Mouse (Mus musculus) E14TG2a.4 (cell line): ENCODE results near the gene Nxpe5.

ENCODE experiments used
- H3K27me3 ChIP-seq: 2 replicates; pipeline ENCODE4 v1.6.1; 2014; ENCODE audit warnings: low read length, control low read depth; ENCODE audit not compliant: insufficient read depth
- H3K36me3 ChIP-seq: 2 replicates; pipeline ENCODE4 v1.6.1; 2014; ENCODE audit warnings: low read length, control low read depth; ENCODE audit not compliant: insufficient read depth
- H3K4me1 ChIP-seq: replicated peaks from 2 replicates; pipeline ENCODE4 v1.6.1; 2014; ENCODE audit warnings: low read depth, low read length, control low read depth
- H3K4me3 ChIP-seq: replicated peaks from 2 replicates; pipeline ENCODE4 v1.5.1; 2014; ENCODE audit warnings: mild to moderate bottlenecking, low read length
- H3K9me3 ChIP-seq: 2 replicates; pipeline ENCODE4 v1.6.1; 2014; ENCODE audit warnings: low read length, control low read depth
- CTCF ChIP-seq: conservative IDR thresholded peaks from 2 replicates; pipeline ENCODE4 v1.5.1; 2014; ENCODE audit warnings: low read length
- NANOG ChIP-seq: IDR thresholded peaks from 2 replicates; pipeline ENCODE4 v1.6.1; 2014; ENCODE audit warnings: borderline replicate concordance, low read length, mixed read lengths
- POU5F1 ChIP-seq: IDR thresholded peaks from 2 replicates; pipeline ENCODE4 v1.6.1; 2014; ENCODE audit warnings: low read length, borderline replicate concordance

Gene Nxpe5

DNA sequence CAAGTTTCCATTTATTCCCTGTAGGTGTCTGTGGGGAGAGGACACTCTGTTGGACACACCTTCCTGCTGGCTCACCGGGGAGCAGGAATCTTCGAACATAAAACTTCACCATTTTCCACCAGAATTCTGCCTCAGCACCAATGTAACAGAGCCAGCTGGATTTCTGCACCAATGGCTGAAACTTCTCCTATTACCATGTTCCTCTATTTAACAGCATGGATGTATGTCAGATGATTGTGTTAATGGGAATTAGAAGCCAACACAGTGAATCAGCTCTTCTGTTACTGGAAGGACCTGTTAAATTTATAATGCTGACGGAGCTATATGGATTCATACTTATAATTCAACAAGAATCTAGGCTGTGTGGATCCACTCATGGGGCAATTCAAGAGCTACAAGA is 3.8 kb downstream of the Nxpe5 start:
- no peaks in the 10 kb centered on the region for H3K4me1 ChIP-seq
- no peaks in the 10 kb centered on the region for H3K27me3 ChIP-seq
- TF ChIP-seq POU5F1 (no peak), NANOG (no peak), CTCF (no peak)
- H3K36me3 ChIP-seq: no peaks in the 10 kb centered on the region
- no peak overlapping the region for H3K4me3 ChIP-seq
- H3K9me3 ChIP-seq: no peaks in the 10 kb centered on the region

DNA sequence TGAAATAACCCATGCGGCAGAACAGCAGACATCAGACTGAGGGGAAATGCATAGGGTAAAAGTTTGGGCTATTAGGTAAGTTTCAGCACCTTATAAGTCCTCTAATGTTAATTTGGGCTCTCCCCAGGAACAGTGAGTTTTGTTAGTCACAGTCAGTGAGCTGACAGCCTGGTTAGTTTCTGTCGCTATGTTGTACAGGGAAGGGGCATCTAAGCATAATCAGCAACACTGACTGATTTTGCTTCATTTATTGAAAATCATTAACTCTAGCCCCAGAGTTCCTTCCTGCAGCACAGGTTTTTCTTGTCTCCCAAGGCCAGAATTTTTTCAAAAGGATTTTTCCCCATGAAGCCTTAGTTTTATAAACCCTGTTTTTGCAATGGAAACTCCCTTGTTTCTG is 8.1 kb downstream of the Nxpe5 start:
- H3K36me3 ChIP-seq: no peaks in the 10 kb centered on the region
- H3K4me3 ChIP-seq: no peak overlapping the region
- H3K4me1 ChIP-seq: no peaks in the 10 kb centered on the region
- no peaks in the 10 kb centered on the region for H3K27me3 ChIP-seq
- no peaks in the 10 kb centered on the region for H3K9me3 ChIP-seq
- no peak for TF ChIP-seq NANOG
- TF ChIP-seq CTCF: no peak
- no peak for TF ChIP-seq POU5F1

DNA sequence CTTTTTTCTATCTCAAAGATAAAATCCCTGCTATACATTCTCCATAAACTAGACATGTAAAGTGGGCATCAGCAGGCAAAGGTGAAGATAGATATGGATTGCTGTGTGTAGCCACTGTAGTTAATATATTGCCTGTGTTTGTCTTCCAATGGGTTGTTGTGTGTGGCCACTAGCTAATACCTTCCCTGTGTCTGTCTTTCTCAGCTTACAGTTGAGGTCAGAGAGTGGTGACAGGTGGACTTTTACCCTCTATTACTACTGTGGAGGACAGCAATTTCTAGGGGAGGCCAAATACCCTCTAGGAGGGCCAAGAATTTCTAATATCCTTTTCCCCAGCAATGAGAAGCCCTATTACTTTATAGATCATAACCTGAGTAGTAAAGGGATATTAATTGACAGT is 8.5 kb downstream of the Nxpe5 start:
- TF ChIP-seq CTCF: no peak
- TF ChIP-seq POU5F1: no peak
- TF ChIP-seq NANOG: no peak
- Histone ChIP-seq H3K9me3 (no peaks in the 10 kb centered on the region), H3K4me3 (no peak overlapping the region), H3K4me1 (no peaks in the 10 kb centered on the region), H3K36me3 (no peaks in the 10 kb centered on the region), H3K27me3 (no peaks in the 10 kb centered on the region)

DNA sequence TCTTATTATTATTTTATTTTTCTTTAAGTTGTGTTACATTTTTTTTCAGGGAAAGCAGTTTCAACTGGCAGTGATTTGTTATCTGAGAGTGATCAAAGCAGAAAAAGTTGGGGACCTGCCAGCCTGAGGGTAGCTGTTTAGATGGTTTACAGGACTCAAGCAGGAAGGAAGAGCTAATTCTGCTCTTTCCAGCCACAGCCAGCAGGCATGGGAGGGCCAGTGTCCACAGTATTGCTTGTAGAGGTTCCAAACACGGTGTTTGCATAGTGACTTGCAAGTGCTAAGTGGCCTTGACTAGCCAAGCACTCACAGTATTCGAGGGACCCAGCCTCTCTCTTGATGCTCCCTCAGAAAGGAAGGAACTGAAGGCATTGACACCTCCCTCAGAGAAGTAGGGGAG is 15.8 kb downstream of the Nxpe5 start:
- H3K27me3 ChIP-seq: peaks cover 2% of the 10 kb centered on the region; the same call in 1 of the 2 replicates
- no peaks in the 10 kb centered on the region for H3K9me3 ChIP-seq
- H3K4me3 ChIP-seq: no peak overlapping the region
- TF ChIP-seq CTCF: no peak
- no peak for TF ChIP-seq POU5F1
- no peak for TF ChIP-seq NANOG
- H3K36me3 ChIP-seq: no peaks in the 10 kb centered on the region
- H3K4me1 ChIP-seq: no peaks in the 10 kb centered on the region

DNA sequence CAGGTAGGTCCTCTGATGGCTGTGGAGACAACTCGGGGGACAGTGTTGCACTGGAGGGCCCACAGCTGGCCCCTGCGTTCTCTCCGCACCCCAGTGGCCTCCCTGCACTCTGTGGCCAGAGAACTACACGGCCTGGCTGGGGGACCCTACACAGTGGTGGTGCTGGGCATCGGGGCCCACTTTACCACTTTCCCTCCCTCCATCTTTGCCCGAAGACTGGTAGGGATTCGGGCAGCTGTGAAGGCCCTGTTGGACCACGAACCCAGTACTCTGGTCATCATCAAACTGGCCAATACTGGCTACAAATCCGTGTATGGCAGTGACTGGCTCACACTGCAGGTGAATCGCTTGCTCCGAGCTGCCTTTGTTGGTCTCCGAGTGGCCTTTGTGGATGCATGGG is 25.4 kb downstream of the Nxpe5 start:
- H3K36me3 ChIP-seq: no peaks in the 10 kb centered on the region
- H3K4me1 ChIP-seq: peaks cover 13% of the 10 kb centered on the region
- 0 out of 2 replicates have a peak, but pooled peaks cover 6% of the 10 kb centered on the region for H3K9me3 ChIP-seq
- H3K4me3 ChIP-seq: no peak overlapping the region
- no peaks in the 10 kb centered on the region for H3K27me3 ChIP-seq
- TF ChIP-seq NANOG (no peak), CTCF (no peak), POU5F1 (no peak)

DNA sequence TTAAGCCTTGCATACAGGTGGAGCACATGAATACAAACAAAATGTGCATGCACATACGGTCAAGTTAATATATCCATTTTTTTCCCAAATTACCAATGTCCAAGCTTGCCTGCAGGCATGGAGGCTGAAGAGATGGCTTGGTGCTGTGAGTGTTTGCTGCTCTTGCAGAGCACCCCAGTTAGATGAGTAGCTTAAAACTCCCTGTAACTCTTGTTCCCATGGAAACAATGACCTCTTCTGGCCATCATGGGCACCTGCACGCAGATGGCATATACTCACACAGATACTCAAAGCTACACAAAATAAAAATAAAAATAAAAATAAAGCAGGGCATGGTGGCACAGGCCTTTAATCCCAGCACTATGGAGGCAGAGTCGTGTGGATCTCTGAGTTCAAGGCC is 27.4 kb downstream of the Nxpe5 start:
- peaks cover 11% of the 10 kb centered on the region for H3K36me3 ChIP-seq
- 0 out of 2 replicates have a peak, but pooled peaks cover 6% of the 10 kb centered on the region for H3K9me3 ChIP-seq
- no peak overlapping the region for H3K4me3 ChIP-seq
- H3K4me1 ChIP-seq: peaks cover 28% of the 10 kb centered on the region
- TF ChIP-seq CTCF (peak; percentile 31), NANOG (no peak), POU5F1 (no peak)
- no peaks in the 10 kb centered on the region for H3K27me3 ChIP-seq

DNA sequence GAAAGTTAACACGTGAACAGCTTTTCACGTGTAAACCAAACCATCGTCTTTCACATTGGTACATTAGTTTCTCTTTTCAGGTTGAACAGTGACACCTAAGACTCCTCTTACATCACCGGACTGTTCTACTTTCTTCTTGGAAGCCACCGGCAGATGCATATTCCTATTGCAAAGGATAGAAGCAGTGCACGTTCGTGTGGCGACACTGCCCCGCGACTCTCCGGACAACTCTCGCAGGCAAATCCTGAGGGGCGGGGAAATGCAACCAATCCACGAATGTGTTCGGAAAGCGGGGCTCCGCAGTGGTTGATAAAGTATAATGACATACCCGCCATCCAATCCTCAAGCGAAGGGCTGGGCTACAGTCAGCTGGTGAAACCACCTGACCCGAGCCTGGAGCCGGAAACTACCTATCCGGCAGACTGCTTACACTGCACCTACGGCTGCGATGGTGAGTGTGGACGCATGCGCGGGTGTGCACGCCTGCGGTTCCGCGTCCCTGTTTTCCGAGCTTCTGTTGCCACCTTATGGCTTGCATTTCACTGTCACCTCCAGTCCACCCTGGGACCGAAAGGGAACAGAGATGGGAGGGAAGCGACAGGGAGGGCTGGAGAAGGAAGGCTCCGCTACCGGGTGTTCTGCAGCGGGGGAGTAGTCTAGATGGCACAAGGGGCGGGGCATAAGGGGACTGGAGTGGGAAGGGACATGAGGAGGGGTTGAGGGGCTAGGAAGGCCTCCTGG is 29.8 kb downstream of the Nxpe5 start, which contains the start of gene Lamtor4:
TSS of gene Lamtor4 (plus strand) at position 130 of the 741 bp plus-strand sequence.
- H3K4me3 ChIP-seq: peak within 1 kb of the TSS; percentile 95
- H3K9me3 ChIP-seq: no peaks in the 10 kb centered on the region
- H3K4me1 ChIP-seq: peaks cover 48% of the 10 kb centered on the region
- H3K36me3 ChIP-seq: peaks cover 36% of the 10 kb centered on the region
- H3K27me3 ChIP-seq: no peaks in the 10 kb centered on the region
- no peak for TF ChIP-seq NANOG
- no peak for TF ChIP-seq CTCF
- TF ChIP-seq POU5F1: no peak

DNA sequence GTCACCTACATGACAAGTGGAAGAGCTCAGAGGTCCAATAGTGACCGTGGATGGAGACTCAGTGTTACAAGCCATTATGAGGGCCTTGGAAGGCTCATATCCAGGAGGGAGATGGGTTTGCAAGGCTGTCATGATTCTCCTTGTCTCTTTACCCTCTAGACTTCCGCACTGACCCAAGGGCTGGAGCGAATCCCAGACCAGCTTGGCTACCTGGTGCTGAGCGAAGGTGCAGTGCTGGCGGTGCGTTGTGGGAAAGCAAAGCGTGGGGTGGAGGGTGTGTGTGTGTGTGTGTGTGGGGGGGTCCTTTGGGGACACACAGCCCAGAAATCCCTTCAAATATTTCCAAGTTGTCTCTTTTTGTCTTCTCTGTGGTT is 30.4 kb downstream of the Nxpe5 start:
- H3K27me3 ChIP-seq: no peaks in the 10 kb centered on the region
- H3K4me1 ChIP-seq: peaks cover 53% of the 10 kb centered on the region
- H3K9me3 ChIP-seq: no peaks in the 10 kb centered on the region
- H3K36me3 ChIP-seq: peaks cover 41% of the 10 kb centered on the region
- no peak for TF ChIP-seq NANOG
- no peak for TF ChIP-seq CTCF
- no peak for TF ChIP-seq POU5F1
- peak overlapping the region; percentile 95 for H3K4me3 ChIP-seq

DNA sequence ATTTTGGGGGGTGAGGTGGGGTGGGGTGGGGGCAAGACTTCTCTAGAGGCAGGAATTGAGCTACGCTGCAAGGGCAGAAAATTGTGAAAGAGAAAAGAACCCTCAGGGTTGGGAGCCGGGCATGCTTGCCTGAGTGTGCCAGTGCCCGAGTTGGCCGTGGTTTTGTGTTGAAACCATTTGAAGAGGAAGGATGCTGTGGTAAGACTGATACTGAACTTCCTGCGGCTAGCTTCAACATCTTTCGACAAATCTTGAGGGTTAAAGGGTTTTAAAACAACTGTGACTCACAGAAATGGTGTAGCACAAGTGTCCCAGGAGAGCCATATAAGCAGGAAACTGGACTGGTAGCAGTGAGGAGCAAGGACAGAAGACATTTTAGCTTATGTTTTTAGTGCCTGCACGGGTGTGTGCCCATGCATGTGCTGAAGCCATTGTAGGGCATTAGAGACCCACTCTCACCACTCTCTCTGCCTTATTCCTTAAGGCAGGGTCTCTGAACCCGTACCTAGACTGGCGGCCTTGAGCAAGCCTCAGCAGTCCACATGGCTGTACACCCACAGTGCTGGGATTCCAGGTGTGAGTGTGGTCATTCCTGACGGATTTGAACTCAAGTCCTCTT is 31.4 kb downstream of the Nxpe5 start:
- H3K4me3 ChIP-seq: no peak overlapping the region
- H3K9me3 ChIP-seq: no peaks in the 10 kb centered on the region
- H3K27me3 ChIP-seq: no peaks in the 10 kb centered on the region
- peaks cover 60% of the 10 kb centered on the region for H3K4me1 ChIP-seq
- peaks cover 51% of the 10 kb centered on the region for H3K36me3 ChIP-seq
- TF ChIP-seq POU5F1: no peak
- TF ChIP-seq CTCF: no peak
- no peak for TF ChIP-seq NANOG
